Mouse (Mus musculus) small intestine, adult 2 months (tissue): ENCODE data around the gene Npm3.

Source experiments
- CTCF ChIP-seq: fragments of 200-500 bp; IDR thresholded peaks from 2 replicates; pipeline ENCODE4 v1.5.1; 2012; ENCODE audit warnings: low read depth, mild to moderate bottlenecking, control low read depth, inconsistent platforms, low read length, moderate library complexity, mixed read lengths; ENCODE audit not compliant: insufficient replicate concordance, insufficient read length; ENCODE audit errors: extremely low read depth
- POLR2A ChIP-seq: fragments of 200-500 bp; IDR thresholded peaks from 2 replicates; pipeline ENCODE4 v1.6.1; 2012; ENCODE audit warnings: low read depth, mild to moderate bottlenecking, control low read depth, inconsistent platforms, low read length, moderate library complexity

- TF ChIP-seq POLR2A: no peak
- TF ChIP-seq CTCF: no peak
Measured at GRCm38 (mm10) chr19:45792404-45792803, 43.0 kb upstream of the Npm3 start.
